Mouse (Mus musculus): Measurements from ENCODE around the gene Hagh.

The Hagh gene

GRCm38 (mm10) chr17:24850065-24850772, 10.3 kb downstream of the Hagh start, which contains the start of gene Fahd1:
Fahd1 (minus strand) TSS chr17:24850364.
- DNase-seq (ENCODE audit: low spot score in 2 of 2): peak; percentile 93 to 97

GRCm38 (mm10) chr17:24850773-24851127, 10.8 kb downstream of the Hagh start:
- no peak for DNase-seq (ENCODE audit: low spot score in 2 of 2)

- DNase-seq (ENCODE audit: low spot score in 2 of 2): no peak
Measured at GRCm38 (mm10) chr17:24851381-24852125, 11.6 kb downstream of the Hagh start.

- DNase-seq (ENCODE audit: low spot score in 2 of 2): no peak
Measured at GRCm38 (mm10) chr17:24855838-24856464, 16.0 kb downstream of the Hagh start.

- no peak for DNase-seq (ENCODE audit: low spot score in 2 of 2)
Measured at GRCm38 (mm10) chr17:24856589-24856988, 16.6 kb downstream of the Hagh start.

- no peak for DNase-seq (ENCODE audit: low spot score in 2 of 2)
Measured at GRCm38 (mm10) chr17:24857831-24858470, 18.0 kb downstream of the Hagh start.

GRCm38 (mm10) chr17:24858967-24859366, 19.0 kb downstream of the Hagh start:
- no peak for DNase-seq (ENCODE audit: low spot score in 2 of 2)

- no peak for DNase-seq (ENCODE audit: low spot score in 2 of 2)
Measured at GRCm38 (mm10) chr17:24860076-24860475, 20.1 kb downstream of the Hagh start.

- DNase-seq (ENCODE audit: low spot score in 2 of 2): no peak
Measured at GRCm38 (mm10) chr17:24861785-24862184, 21.8 kb downstream of the Hagh start.

- DNase-seq (ENCODE audit: low spot score in 2 of 2): no peak
Measured at GRCm38 (mm10) chr17:24865776-24866175, 25.8 kb downstream of the Hagh start, which contains the start of gene Igfals. Igfals (plus strand) TSS chr17:24865997.

- no peak for DNase-seq (ENCODE audit: low spot score in 2 of 2)
Measured at GRCm38 (mm10) chr17:24867914-24868313, 28.0 kb downstream of the Hagh start.

- DNase-seq (ENCODE audit: low spot score in 2 of 2): no peak
Measured at GRCm38 (mm10) chr17:24873695-24874404, 33.9 kb downstream of the Hagh start.

- no peak for DNase-seq (ENCODE audit: low spot score in 2 of 2)
Measured at GRCm38 (mm10) chr17:24874405-24874745, 34.4 kb downstream of the Hagh start.

- no peak for DNase-seq (ENCODE audit: low spot score in 2 of 2)
Measured at GRCm38 (mm10) chr17:24874989-24875388, 35.0 kb downstream of the Hagh start.

- DNase-seq (ENCODE audit: low spot score in 2 of 2): no peak
Measured at GRCm38 (mm10) chr17:24877336-24878116, 37.6 kb downstream of the Hagh start.

- DNase-seq (ENCODE audit: low spot score in 2 of 2): no peak
Measured at GRCm38 (mm10) chr17:24878117-24878397, 38.1 kb downstream of the Hagh start.

GRCm38 (mm10) chr17:24878531-24878930, 38.6 kb downstream of the Hagh start:
- no peak for DNase-seq (ENCODE audit: low spot score in 2 of 2)

GRCm38 (mm10) chr17:24881738-24882440, 41.9 kb downstream of the Hagh start:
- no peak for DNase-seq (ENCODE audit: low spot score in 2 of 2)

GRCm38 (mm10) chr17:24884391-24884790, 44.4 kb downstream of the Hagh start:
- no peak for DNase-seq (ENCODE audit: low spot score in 2 of 2)

GRCm38 (mm10) chr17:24885356-24886133, 45.6 kb downstream of the Hagh start:
- no peak for DNase-seq (ENCODE audit: low spot score in 2 of 2)
